Mouse (Mus musculus): ENCODE measurements at regions not wholly inside any gene's neighbourhood (a gene's known extent, or its start where the extent isn't known, plus 50 kb on each side); places are given as distances from the start of the nearest gene placed in this dataset.

DNA sequence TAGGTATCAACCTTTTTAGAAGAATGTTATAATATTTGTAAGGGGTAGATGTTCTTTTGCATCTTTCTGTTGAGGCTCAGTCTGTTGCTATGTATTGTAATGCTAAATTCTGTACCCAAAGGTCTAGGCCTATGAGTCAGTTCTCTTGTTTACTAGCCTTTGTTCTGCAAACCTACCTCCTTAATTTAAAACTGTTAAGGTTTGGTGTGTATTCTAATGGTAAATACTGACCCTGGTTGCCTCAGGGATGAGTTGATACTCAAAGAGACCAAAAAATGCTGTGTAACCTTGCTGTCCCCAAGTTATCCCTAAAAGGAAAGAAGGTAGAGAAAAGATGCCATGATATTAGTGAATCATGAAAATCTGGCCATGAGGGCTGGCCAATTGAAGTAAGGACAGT lies 433.4 kb upstream of the Man1a start:
- Histone ChIP-seq H3K36me3 (ENCODE audit: control insufficient read depth, insufficient read depth, low read length) (no peaks in the 10 kb centered on the region), H3K27me3 (ENCODE audit: control insufficient read depth, insufficient read depth, low read length) (no peaks in the 10 kb centered on the region), H3K4me3 (ENCODE audit: low read depth, low read length) (no peak overlapping the region), H3K9me3 (ENCODE audit: control insufficient read depth, low read length) (no peaks in the 10 kb centered on the region), H3K9ac (ENCODE audit: low read length) (no peak overlapping the region), H3K27ac (ENCODE audit: low read depth, low read length) (no peak overlapping the region), H3K4me1 (ENCODE audit: control insufficient read depth, insufficient read depth, low read length) (no peaks in the 10 kb centered on the region), H3K4me2 (no peak overlapping the region)
- no peak for DNase-seq (ENCODE audit: low spot score, missing footprints)
- no peak for ATAC-seq (ENCODE audit: low FRiP score)
